Mouse (Mus musculus): ENCODE measurements around the gene Nmnat1. TPM values are rescaled to one million over a fixed set of nuclear protein-coding genes. Genes with fewer than 3 reads are reported as not detected.

The Nmnat1 gene
- polyA plus RNA-seq, 1 experiment = 8.8 TPM

- no peak overlapping the region for H3ac ChIP-seq (ENCODE audit: control insufficient read depth, insufficient read length, low read depth)
- H3K79me2 ChIP-seq (ENCODE audit: control insufficient read depth, insufficient read depth) = peaks cover 100% of the 10 kb centered on the region
- no peak overlapping the region for H3K4me3 ChIP-seq (ENCODE audit: insufficient read depth, poor library complexity, severe bottlenecking)
- no peak for TF ChIP-seq CTCF (IDR thresholded peaks at IDR 0.05; ENCODE audit: control insufficient read depth, insufficient read depth, insufficient read length)
- peaks cover 9% of the 10 kb centered on the region for H3K36me3 ChIP-seq (ENCODE audit: control insufficient read depth, insufficient read depth)
- H3K79me3 ChIP-seq (ENCODE audit: low read depth) = peaks cover 94% of the 10 kb centered on the region
- no peaks in the 10 kb centered on the region for H3K27me3 ChIP-seq (ENCODE audit: control insufficient read depth, insufficient read depth, insufficient read length)
These were observed 67.1 kb downstream of the Nmnat1 start for GRCm38 (mm10) chr4:149417854-149418365.

Other genes with a start within 250 kb of the Nmnat1 start
- 10.1 TPM for gene Kif1b, start 177.5 kb downstream of the Nmnat1 start, polyA plus RNA-seq (2012; fragmentation: generic; extraction: Trizol)
- gene Ube4b, start 58.5 kb downstream of the Nmnat1 start, polyA plus RNA-seq (2012; fragmentation: generic; extraction: Trizol) = 51.6 TPM
- not detected for gene Rbp7, start 30.2 kb downstream of the Nmnat1 start, polyA plus RNA-seq (2012; fragmentation: generic; extraction: Trizol)
- gene Tmem274, start 7.8 kb downstream of the Nmnat1 start, polyA plus RNA-seq (2012; fragmentation: generic; extraction: Trizol) = not detected
- gene Lzic, start within 50 bp of the Nmnat1 start, polyA plus RNA-seq (2012; fragmentation: generic; extraction: Trizol) = 44.7 TPM
- 57.8 TPM for gene Ctnnbip1, start 33.0 kb upstream of the Nmnat1 start, polyA plus RNA-seq (2012; fragmentation: generic; extraction: Trizol)
- gene Clstn1, start 101.3 kb upstream of the Nmnat1 start, polyA plus RNA-seq (2012; fragmentation: generic; extraction: Trizol) = 45.3 TPM
- gene Pik3cd, start 217.4 kb upstream of the Nmnat1 start, polyA plus RNA-seq (2012; fragmentation: generic; extraction: Trizol) = 1.5 TPM